Mouse (Mus musculus) E14TG2a.4 (cell line): ENCODE measurements around the gene Ltn1.

Source experiments
- CTCF ChIP-seq: conservative IDR thresholded peaks from 2 replicates; pipeline ENCODE4 v1.5.1; 2014; ENCODE audit warnings: low read length
- POU5F1 ChIP-seq: IDR thresholded peaks from 2 replicates; pipeline ENCODE4 v1.6.1; 2014; ENCODE audit warnings: low read length, borderline replicate concordance

DNA sequence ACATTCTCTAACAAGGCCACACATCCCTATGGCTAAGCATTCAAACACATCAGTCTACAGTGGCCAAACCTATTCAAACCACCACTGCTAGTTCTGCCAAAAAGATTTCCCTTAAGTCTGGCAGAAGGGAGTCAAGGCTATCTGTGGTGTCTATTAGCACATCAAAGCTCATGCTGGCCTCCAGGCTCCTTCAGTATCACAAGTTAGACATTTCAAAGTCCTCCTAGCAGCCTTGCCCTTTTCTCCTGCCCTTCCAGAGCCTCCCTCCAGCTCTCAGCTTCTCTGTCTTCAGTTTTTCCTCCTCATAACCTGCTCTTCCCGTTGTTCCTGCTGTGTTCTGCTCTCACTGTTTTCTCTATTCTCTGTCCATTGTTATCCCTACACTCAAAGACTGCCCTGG lies 11.7 kb upstream of the Ltn1 start:
- no peak for TF ChIP-seq CTCF
- TF ChIP-seq POU5F1, result no peak
